Comparison of ENCODE assay signal across 15 mouse cellular contexts in the genomic region with DNA sequence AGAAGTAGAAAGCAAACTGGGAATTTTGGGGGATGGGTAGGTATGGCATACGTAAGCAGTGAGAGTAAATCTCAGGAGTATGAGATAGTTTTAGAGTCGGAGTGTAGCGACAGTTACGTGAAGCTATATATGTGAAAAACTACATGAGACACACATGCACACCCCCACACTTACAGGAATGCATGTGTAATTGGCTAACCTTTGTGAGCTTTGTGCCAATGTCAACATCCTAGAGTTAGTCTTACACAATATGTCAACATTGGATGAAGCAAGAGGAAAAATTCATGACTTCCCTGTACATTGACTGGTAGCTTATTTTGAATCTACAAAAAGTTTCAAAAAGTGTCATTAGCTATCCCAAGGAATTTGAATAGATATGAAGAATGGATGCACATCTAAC. TPM values are rescaled to one million over a fixed set of nuclear protein-coding genes. Genes with fewer than 3 reads are reported as not detected.
DNase-seq lines count a peak whose midpoint lies in the region; ATAC-seq lines count a peak whose summit lies in the region.
"Had no signal": no experiment of that assay in that cellular context is flagged by ENCODE, and none has a peak within 500 bp of the region (broad histone marks: within the 10 kb centered on the region; RNA-seq: fewer than 3 reads in every experiment).

No protein-coding gene starts in this region.

- no peak overlapping the region for H3K9ac ChIP-seq in intestine, embryonic 16.5 days (ENCODE audit: low read depth, low read length)
- H3K9ac ChIP-seq in lung, embryonic 15.5 days = no peak overlapping the region
- no peak overlapping the region for H3K9ac ChIP-seq in stomach, embryonic 14.5 days (replicated peaks; ENCODE audit: low read depth, low read length)
- H3K9ac ChIP-seq: forebrain, postnatal 0 days had no signal

- WGBS in intestine, embryonic 16.5 days = 88% methylated on average over 4 of the region's 4 CpGs
- 54% methylated on average over 4 of the region's 4 CpGs for WGBS in lung, embryonic 15.5 days
- 84% methylated on average over 4 of the region's 4 CpGs for WGBS in stomach, embryonic 14.5 days

- H3K9me3 ChIP-seq in intestine, embryonic 16.5 days (ENCODE audit: control insufficient read depth, low read length) = no peaks in the 10 kb centered on the region
- H3K9me3 ChIP-seq in lung, embryonic 15.5 days = no peaks in the 10 kb centered on the region
- no peaks in the 10 kb centered on the region for H3K9me3 ChIP-seq in stomach, embryonic 14.5 days (ENCODE audit: control insufficient read depth, low read depth, low read length)
- H3K9me3 ChIP-seq: limb, embryonic 10.5 days had no signal

- peak; percentile 55; the same call in 1 of the 2 replicates for ATAC-seq in intestine, embryonic 16.5 days
- peak; percentile 47; the same call in 1 of the 2 replicates for ATAC-seq in lung, embryonic 15.5 days (ENCODE audit: borderline replicate concordance, extremely low read depth, low FRiP score, low TSS enrichment)
- ATAC-seq in stomach, embryonic 14.5 days (ENCODE audit: insufficient number of reproducible peaks, insufficient read depth, low FRiP score, low read depth) = peak; percentile 73; the same call in 1 of the 2 replicates
- ATAC-seq in cerebellum, adult (ENCODE audit: insufficient number of reproducible peaks, low FRiP score, low TSS enrichment) = no peak
- ATAC-seq: forebrain, postnatal 0 days; midbrain, embryonic 16.5 days had no signal

- no peak overlapping the region for H3K4me3 ChIP-seq in intestine, embryonic 16.5 days (ENCODE audit: low read length)
- H3K4me3 ChIP-seq in lung, embryonic 15.5 days = no peak overlapping the region
- H3K4me3 ChIP-seq in stomach, embryonic 14.5 days (ENCODE audit: low read depth, low read length) = no peak overlapping the region
- H3K4me3 ChIP-seq: limb, embryonic 10.5 days had no signal

- H3K4me2 ChIP-seq in intestine, embryonic 16.5 days (ENCODE audit: low read depth, low read length) = no peak overlapping the region
- H3K4me2 ChIP-seq in lung, embryonic 15.5 days = no peak overlapping the region
- no peak overlapping the region for H3K4me2 ChIP-seq in stomach, embryonic 14.5 days (replicated peaks; ENCODE audit: low read depth, low read length)

- H3K4me1 ChIP-seq in intestine, embryonic 16.5 days (ENCODE audit: control insufficient read depth, insufficient read depth, low read length) = peaks cover 11% of the 10 kb centered on the region
- peaks cover 6% of the 10 kb centered on the region for H3K4me1 ChIP-seq in lung, embryonic 15.5 days
- no peaks in the 10 kb centered on the region for H3K4me1 ChIP-seq in stomach, embryonic 14.5 days (ENCODE audit: control insufficient read depth, insufficient read depth, low read length)

- no peak overlapping the region for H3K27ac ChIP-seq in intestine, embryonic 16.5 days (ENCODE audit: low read length)
- no peak overlapping the region for H3K27ac ChIP-seq in lung, embryonic 15.5 days
- no peak overlapping the region for H3K27ac ChIP-seq in stomach, embryonic 14.5 days (ENCODE audit: low read length)
- H3K27ac ChIP-seq: limb, embryonic 10.5 days had no signal

- H3K36me3 ChIP-seq in intestine, embryonic 16.5 days (ENCODE audit: control insufficient read depth, insufficient read depth, low read length) = no peaks in the 10 kb centered on the region
- H3K36me3 ChIP-seq in lung, embryonic 15.5 days = no peaks in the 10 kb centered on the region
- no peaks in the 10 kb centered on the region for H3K36me3 ChIP-seq in stomach, embryonic 14.5 days (ENCODE audit: control insufficient read depth, insufficient read depth, low read length)
- H3K36me3 ChIP-seq: limb, embryonic 10.5 days had no signal

- H3K27me3 ChIP-seq in intestine, embryonic 16.5 days (replicated peaks; ENCODE audit: control insufficient read depth, insufficient read depth, low read length) = no peaks in the 10 kb centered on the region
- H3K27me3 ChIP-seq in lung, embryonic 15.5 days = no peaks in the 10 kb centered on the region
- no peaks in the 10 kb centered on the region for H3K27me3 ChIP-seq in stomach, embryonic 14.5 days (ENCODE audit: control insufficient read depth, insufficient read depth, low read length)

- DNase-seq in adrenal gland, postnatal 10 days = peak; percentile 8
- no peak for DNase-seq in adrenal gland, postnatal 14 days
- no peak for DNase-seq in layer of hippocampus, adult 8-10 months (ENCODE audit: low spot score in 2 of 2)
- DNase-seq in frontal cortex, postnatal 25 days (ENCODE audit: low spot score in 2 of 2) = no peak
- DNase-seq: cerebellum, postnatal 14 days; forebrain, postnatal 0 days; kidney, postnatal 14 days; layer of hippocampus, adult 9-11 months; thymus, postnatal 14 days had no signal

RNA-seq across cellular contexts. Expression of a gene that starts 37.9 kb away (rescaled TPM):
- total RNA-seq in adrenal gland, postnatal 10 days (2021) = 1,000 to 10,000 TPM; 1,546 to 1,636 TPM
- total RNA-seq in adrenal gland, postnatal 14 days (2021) = 1,251 and 1,324 TPM in 2 replicates
- polyA plus RNA-seq in intestine, embryonic 16.5 days (2015; fragmentation: Nextera tagmentation; extraction: Ambion mirVana) = 309 and 355 TPM in 2 replicates
- 179 and 185 TPM in 2 replicates for polyA plus RNA-seq in lung, embryonic 15.5 days (2015; fragmentation: Nextera tagmentation; extraction: Ambion mirVana)
- 100 and 114 TPM in 2 replicates for polyA plus RNA-seq in stomach, embryonic 14.5 days (2014; fragmentation: Nextera tagmentation; extraction: Ambion mirVana)
- 10 to 100 TPM; 32.9 to 37.0 (median 33.7) TPM for total RNA-seq in layer of hippocampus, adult 8-10 months (2022)

RNA-seq across cellular contexts. Expression of a gene that starts 44.3 kb away (rescaled TPM):
- total RNA-seq in adrenal gland, postnatal 10 days (2021) = 1,000 to 10,000 TPM in 1 of 2 experiments, 100 to 1,000 TPM in 1; 431 to 1,399 TPM
- 26.2 and 31.1 TPM in 2 replicates for total RNA-seq in adrenal gland, postnatal 14 days (2021)
- polyA plus RNA-seq in intestine, embryonic 16.5 days (2015; fragmentation: Nextera tagmentation; extraction: Ambion mirVana) = 12.7 TPM in 2 replicates
- 29.7 and 40.2 TPM in 2 replicates for polyA plus RNA-seq in lung, embryonic 15.5 days (2015; fragmentation: Nextera tagmentation; extraction: Ambion mirVana)
- 14.9 and 19.0 TPM in 2 replicates for polyA plus RNA-seq in stomach, embryonic 14.5 days (2014; fragmentation: Nextera tagmentation; extraction: Ambion mirVana)
- total RNA-seq in layer of hippocampus, adult 8-10 months (2022) = 1 to 10 TPM in 1 of 4 experiments, under 1 TPM in 3; 0.57 to 3.9 (median 0.89) TPM
- total RNA-seq: forebrain, postnatal 0 days had no signal

Comparison
In these comparisons a context has a peak if more than half of its experiments do, and no peak if none do; other contexts are left out.
1. RNA of a gene that starts 44.3 kb away (total RNA-seq): 431 to 1,399 TPM in adrenal gland, postnatal 10 days; 26.2 to 31.1 TPM in adrenal gland, postnatal 14 days and 0.57 to 3.9 TPM in layer of hippocampus, adult 8-10 months; every median in the first group is over 10 times any median in the second.
2. RNA of a gene that starts 37.9 kb away (total RNA-seq): 1,546 to 1,636 TPM in adrenal gland, postnatal 10 days and 1,251 to 1,324 TPM in adrenal gland, postnatal 14 days; 32.9 to 37.0 TPM in layer of hippocampus, adult 8-10 months; every median in the first group is over 10 times any median in the second.